Mouse (Mus musculus) limb, embryonic 13.5 days (tissue): ENCODE data around the gene N4bp2. TPM values are rescaled to one million over a fixed set of nuclear protein-coding genes. Genes with fewer than 3 reads are reported as not detected.

ENCODE experiments used
- ATAC-seq: fragments of 200-750 bp; cut with Nextera tagmentation; 2 replicates; pipeline ENCODE4 v1.8.0; 2017; ENCODE audit warnings: low read depth, moderate number of reproducible peaks, moderate TSS enrichment; ENCODE audit not compliant: low FRiP score
- H3K27ac ChIP-seq: fragments of 300-500 bp; sonication (generic); 2 replicates; pipeline ENCODE4 v1.5.1; 2015; ENCODE audit warnings: inconsistent platforms, mild to moderate bottlenecking, moderate library complexity
- H3K27me3 ChIP-seq: fragments of 300-500 bp; sonication (generic); 2 replicates; pipeline ENCODE4 v1.6.1; 2015; ENCODE audit warnings: mild to moderate bottlenecking, inconsistent platforms
- H3K36me3 ChIP-seq: fragments of 300-500 bp; sonication (generic); 2 replicates; pipeline ENCODE4 v1.6.1; 2015; ENCODE audit warnings: inconsistent platforms, mild to moderate bottlenecking, moderate library complexity
- H3K4me1 ChIP-seq: fragments of 300-500 bp; sonication (generic); 2 replicates; pipeline ENCODE4 v1.6.1; 2015; ENCODE audit warnings: inconsistent platforms
- H3K4me2 ChIP-seq: fragments of 300-500 bp; sonication (generic); replicated peaks from 2 replicates; pipeline ENCODE4 v1.6.1; 2015; ENCODE audit warnings: inconsistent platforms, mild to moderate bottlenecking, moderate library complexity
- H3K4me3 ChIP-seq: fragments of 300-500 bp; sonication (generic); 2 replicates; pipeline ENCODE4 v1.5.1; 2015; ENCODE audit warnings: moderate library complexity, mild to moderate bottlenecking, inconsistent platforms
- H3K9ac ChIP-seq: fragments of 300-500 bp; sonication (generic); 2 replicates; pipeline ENCODE4 v1.6.1; 2015; ENCODE audit warnings: mild to moderate bottlenecking, inconsistent platforms
- H3K9me3 ChIP-seq: fragments of 300-500 bp; sonication (generic); 2 replicates; pipeline ENCODE4 v1.6.1; 2016; ENCODE audit warnings: inconsistent platforms
- WGBS: fragments of 180-500 bp; shearing (Covaris S2); methylation state at CpG from one replicate; pipeline ENCODE4 v1.1.7; 2015; 5-methylcytosine and 5-hydroxymethylcytosine counted together
- polyA plus RNA-seq: library from polyadenylated mRNA; unstranded; fragments of >200 nt; fragmentation: Nextera tagmentation; extraction: Ambion mirVana; gene quantifications from 2 replicates; pipeline ENCODE4 v1.2.1, GENCODE M21; 2015

N4bp2 gene
- polyA plus RNA-seq, 1 experiment from 2014 or later = 37.0 TPM

DNA sequence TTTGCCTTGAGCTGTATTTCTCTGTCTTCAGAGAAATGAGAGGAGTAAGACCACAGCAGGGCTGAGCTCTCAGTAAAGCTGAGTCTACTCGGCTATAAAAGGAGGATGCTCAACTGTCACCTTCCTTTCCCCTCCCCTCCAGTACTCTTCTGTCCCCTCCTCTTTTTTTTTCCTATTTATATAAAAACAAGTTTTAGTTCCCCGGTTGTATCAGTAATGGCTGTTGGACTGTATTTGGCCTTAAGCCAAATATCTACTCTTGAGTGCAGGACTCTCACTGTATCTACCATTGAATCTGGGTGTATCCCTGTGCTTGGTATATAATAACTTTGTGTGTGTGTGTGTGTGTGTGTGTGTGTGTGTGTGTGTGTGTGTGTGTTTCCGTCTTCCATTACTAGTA is 31.4 kb downstream of the N4bp2 start:
- ATAC-seq = no peak
- Histone ChIP-seq H3K27me3 (no peaks in the 10 kb centered on the region), H3K9me3 (no peaks in the 10 kb centered on the region), H3K4me3 (no peak overlapping the region), H3K9ac (no peak overlapping the region), H3K27ac (no peak overlapping the region), H3K4me1 (no peaks in the 10 kb centered on the region), H3K4me2 (no peak overlapping the region), H3K36me3 (peaks cover 74% of the 10 kb centered on the region)
- WGBS = 90% methylated on average over 3 of the region's 3 CpGs

DNA sequence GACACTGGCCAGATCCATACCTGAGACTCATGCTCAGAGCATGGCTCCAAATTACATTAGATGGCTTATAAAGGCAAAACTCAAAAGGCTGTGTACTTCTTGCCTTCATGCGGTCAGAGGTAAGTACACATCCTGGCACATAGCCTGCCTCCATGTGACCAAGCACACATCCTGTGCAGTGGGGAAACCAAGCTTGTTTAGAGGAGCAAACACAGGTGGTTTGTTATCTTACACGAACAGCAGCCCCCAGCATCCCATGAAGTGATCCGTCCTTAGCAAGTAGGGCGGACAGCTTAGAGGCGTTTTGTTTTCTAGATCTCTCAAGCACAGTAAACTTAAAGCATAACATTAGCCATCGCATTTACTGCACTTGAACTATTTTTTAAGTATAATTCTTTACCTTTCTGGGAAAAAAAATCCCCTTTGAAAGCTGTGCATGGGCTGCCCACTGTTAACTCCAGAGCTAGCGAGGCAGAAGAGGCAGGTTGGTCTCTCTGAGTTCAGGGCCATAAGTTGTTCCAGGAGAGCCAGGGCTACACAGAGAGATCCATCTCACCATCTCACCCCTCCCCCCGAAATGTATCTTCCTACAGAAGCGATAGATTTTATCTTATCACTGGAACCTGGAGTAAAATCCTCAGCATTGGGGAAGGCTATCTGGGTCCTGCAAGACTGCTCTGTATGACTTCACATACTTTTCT is 32.1 kb downstream of the N4bp2 start:
- Histone ChIP-seq H3K27me3 (no peaks in the 10 kb centered on the region), H3K9me3 (no peaks in the 10 kb centered on the region), H3K36me3 (peaks cover 72% of the 10 kb centered on the region), H3K4me1 (no peaks in the 10 kb centered on the region), H3K9ac (no peak overlapping the region), H3K4me3 (no peak overlapping the region), H3K27ac (no peak overlapping the region), H3K4me2 (no peak overlapping the region)
- ATAC-seq = no peak
- 94% methylated on average over 9 of the region's 9 CpGs for WGBS

DNA sequence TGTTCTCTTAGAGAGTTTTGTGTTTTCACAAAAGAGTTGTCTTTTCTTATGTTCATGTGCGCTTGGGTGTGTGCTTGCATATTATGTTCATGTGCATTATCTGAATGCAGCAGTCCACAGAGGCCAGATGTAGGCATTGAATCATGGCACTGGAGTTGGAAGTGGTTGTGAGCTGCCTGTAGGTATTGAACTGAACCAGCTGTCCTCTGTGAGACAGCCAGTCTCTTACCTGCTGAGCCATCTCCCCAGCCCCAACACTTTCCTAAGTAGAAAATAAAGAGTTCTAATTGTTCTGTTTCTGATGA is 32.6 kb downstream of the N4bp2 start:
- H3K4me3 ChIP-seq = no peak overlapping the region
- no peak for ATAC-seq
- H3K4me2 ChIP-seq = no peak overlapping the region
- WGBS = 100% methylated on average over 1 of the region's 1 CpGs
- no peaks in the 10 kb centered on the region for H3K9me3 ChIP-seq
- H3K27me3 ChIP-seq = no peaks in the 10 kb centered on the region
- no peak overlapping the region for H3K9ac ChIP-seq
- peaks cover 70% of the 10 kb centered on the region for H3K36me3 ChIP-seq
- no peaks in the 10 kb centered on the region for H3K4me1 ChIP-seq
- H3K27ac ChIP-seq = no peak overlapping the region

DNA sequence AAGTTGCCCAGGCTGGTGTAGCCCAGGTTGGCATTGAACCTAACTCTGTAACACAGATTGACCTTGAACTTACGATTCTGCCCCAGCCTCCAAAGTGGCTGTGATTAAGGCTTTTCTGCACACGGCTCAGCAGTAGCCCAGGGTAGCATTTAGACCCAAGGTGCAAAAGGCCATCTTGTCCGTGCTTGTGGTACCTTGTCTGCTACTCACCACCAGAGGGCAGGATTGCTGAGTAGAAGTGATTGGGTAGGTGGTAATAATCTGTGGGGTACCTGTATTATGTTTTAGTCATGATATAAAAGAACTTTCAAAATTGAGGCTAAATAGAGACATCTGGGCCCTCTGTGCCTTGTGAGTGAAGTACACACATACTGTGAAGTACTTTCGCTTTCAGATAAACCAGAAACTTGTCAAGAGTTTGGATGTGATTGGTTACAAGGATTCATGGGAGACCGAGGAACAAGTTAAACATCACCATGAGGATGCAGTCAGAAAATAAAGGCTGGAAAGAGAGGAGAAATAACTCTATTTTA is 60.3 kb downstream of the N4bp2 start:
- no peaks in the 10 kb centered on the region for H3K27me3 ChIP-seq
- no peak overlapping the region for H3K4me2 ChIP-seq
- H3K9me3 ChIP-seq = no peaks in the 10 kb centered on the region
- WGBS = 72% methylated on average over 5 of the region's 5 CpGs
- H3K4me3 ChIP-seq = no peak overlapping the region
- H3K4me1 ChIP-seq = 0 out of 2 replicates have a peak, but pooled peaks cover 3% of the 10 kb centered on the region
- no peak overlapping the region for H3K27ac ChIP-seq
- peaks cover 71% of the 10 kb centered on the region for H3K36me3 ChIP-seq
- ATAC-seq = no peak
- H3K9ac ChIP-seq = no peak overlapping the region

DNA sequence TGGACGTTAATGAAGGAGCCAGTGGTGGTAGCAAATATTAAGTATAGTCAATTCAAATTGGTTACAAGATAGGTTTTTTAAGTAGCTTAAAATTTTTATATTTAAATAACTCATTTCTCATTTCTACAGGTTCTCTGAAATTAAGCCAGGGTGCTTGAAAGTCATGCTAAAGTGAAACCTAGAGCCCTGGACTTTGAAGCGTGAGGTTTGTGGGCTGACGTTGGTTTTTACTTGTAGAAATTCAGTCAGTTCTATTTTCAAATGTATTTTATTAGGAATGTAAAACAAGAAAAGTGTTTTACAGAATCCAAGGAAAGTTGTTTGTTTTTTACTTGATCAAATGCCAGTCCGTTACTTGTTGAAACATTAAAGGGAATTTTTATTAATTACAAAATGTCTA is 63.2 kb downstream of the N4bp2 start:
- peaks cover 53% of the 10 kb centered on the region for H3K36me3 ChIP-seq
- no peak for ATAC-seq

DNA sequence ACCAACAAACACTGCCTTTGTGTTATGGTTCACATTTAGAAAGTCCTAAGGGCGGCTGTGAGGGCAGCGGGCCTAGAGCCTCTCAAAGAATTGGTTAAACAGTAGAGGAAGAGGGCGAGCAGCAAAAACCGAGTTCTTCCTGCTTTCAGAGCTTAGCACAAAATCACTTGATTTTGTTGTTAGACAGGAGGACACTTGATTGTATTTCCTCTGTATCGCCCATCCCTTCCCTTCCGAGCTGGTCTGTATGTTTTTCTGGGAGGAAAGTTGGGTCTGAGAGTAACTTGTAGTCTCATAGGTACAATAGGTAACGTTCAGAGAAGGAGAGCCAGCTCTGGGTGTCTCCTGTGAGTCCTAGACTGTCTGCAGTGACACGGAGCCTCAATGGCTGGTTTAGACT is 63.8 kb downstream of the N4bp2 start:
- no peaks in the 10 kb centered on the region for H3K27me3 ChIP-seq

More for the DNA sequence above, 63.2 kb downstream of the N4bp2 start:
- Histone ChIP-seq H3K4me2 (no peak overlapping the region), H3K9me3 (no peaks in the 10 kb centered on the region), H3K4me3 (no peak overlapping the region), H3K27ac (no peak overlapping the region), H3K27me3 (no peaks in the 10 kb centered on the region), H3K9ac (no peak overlapping the region), H3K4me1 (0 out of 2 replicates have a peak, but pooled peaks cover 3% of the 10 kb centered on the region)
- 95% methylated on average over 4 of the region's 4 CpGs for WGBS

DNA sequence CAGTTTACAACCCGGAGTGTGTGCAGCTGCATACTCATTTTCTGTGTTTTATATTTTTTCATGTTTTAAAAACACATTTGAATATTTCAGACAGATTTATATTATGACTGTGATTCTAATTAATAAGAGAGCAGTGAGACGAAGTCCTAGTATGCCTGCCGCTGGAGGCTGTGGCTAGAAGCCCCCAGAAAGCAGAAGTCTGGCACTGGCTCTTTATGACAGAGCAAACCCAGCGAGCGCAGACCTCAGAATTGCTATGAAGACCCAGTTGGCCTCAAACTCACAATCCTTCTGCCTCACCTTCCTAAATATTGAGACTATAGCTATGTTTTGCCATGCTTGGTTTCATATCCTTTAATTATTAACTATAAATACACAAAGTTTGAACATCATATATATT is 64.9 kb downstream of the N4bp2 start:
- H3K4me2 ChIP-seq = no peak overlapping the region
- no peaks in the 10 kb centered on the region for H3K9me3 ChIP-seq
- H3K27ac ChIP-seq = no peak overlapping the region
- H3K36me3 ChIP-seq = peaks cover 42% of the 10 kb centered on the region
- H3K4me3 ChIP-seq = no peak overlapping the region
- H3K4me1 ChIP-seq = 0 out of 2 replicates have a peak, but pooled peaks cover 3% of the 10 kb centered on the region
- no peaks in the 10 kb centered on the region for H3K27me3 ChIP-seq
- ATAC-seq = no peak
- 75% methylated on average over 5 of the region's 5 CpGs for WGBS
- no peak overlapping the region for H3K9ac ChIP-seq

More for the DNA sequence above, 63.8 kb downstream of the N4bp2 start:
- no peak overlapping the region for H3K27ac ChIP-seq
- WGBS = 86% methylated on average over 8 of the region's 8 CpGs
- peaks cover 48% of the 10 kb centered on the region for H3K36me3 ChIP-seq
- no peaks in the 10 kb centered on the region for H3K9me3 ChIP-seq
- no peak overlapping the region for H3K4me3 ChIP-seq
- 0 out of 2 replicates have a peak, but pooled peaks cover 3% of the 10 kb centered on the region for H3K4me1 ChIP-seq
- ATAC-seq = no peak
- no peak overlapping the region for H3K4me2 ChIP-seq
- H3K9ac ChIP-seq = no peak overlapping the region

DNA sequence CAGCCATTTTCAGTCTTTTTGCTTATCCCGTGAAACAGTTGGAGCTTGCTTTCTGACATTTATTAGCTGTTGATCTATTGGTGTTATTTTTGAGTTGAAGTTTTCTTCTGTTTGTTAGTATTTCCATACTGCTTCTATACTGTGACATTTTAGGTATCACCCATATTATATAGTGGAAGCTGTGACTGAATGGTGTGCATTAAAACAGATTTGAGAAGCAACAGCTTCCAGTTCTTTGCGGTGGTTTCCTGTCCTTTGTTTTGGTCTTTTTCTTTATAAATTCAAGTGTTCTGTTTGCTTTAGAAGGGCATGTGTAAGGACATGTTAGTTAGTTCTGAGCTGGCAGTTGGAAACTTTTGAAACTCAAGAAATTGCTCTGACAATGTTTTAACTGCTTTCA is 65.7 kb downstream of the N4bp2 start:
- Histone ChIP-seq H3K27ac (no peak overlapping the region), H3K4me1 (0 out of 2 replicates have a peak, but pooled peaks cover 3% of the 10 kb centered on the region), H3K36me3 (peaks cover 39% of the 10 kb centered on the region), H3K4me2 (no peak overlapping the region), H3K9me3 (no peaks in the 10 kb centered on the region), H3K9ac (no peak overlapping the region), H3K4me3 (no peak overlapping the region), H3K27me3 (no peaks in the 10 kb centered on the region)
- no peak for ATAC-seq
- 69% methylated on average over 2 of the region's 2 CpGs for WGBS

DNA sequence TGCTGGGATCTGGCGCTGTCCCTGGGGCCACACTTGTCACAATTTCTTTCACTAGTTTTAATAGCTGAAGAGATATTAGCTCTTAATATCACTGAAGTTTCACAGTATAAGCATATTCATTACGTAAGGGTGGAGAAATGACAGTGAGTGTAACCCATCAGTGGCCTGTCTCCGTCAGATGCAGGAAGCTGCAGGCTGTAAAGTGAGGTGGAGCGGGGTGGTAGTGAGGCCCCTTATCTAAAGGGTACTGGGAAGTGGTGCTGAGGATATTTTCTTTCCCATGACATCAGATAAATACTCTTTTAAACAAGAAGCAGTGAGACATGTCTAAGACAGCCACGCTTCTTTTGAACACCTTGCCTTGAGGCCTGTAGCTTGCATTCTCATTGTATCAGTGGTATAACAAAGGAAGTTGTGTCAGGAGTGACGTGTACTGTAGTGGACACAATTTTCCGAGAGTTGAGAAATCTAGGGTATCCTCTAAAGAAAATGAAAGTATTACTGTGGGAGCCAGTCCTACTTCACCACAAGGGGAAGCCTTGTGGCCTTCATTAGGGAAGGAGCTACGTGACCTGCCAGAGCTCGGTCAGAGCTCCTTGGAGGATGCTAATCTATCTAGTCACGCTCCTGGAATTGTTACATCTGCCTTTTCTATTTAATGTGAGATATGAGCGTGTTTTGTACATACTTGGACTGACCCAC is 68.7 kb downstream of the N4bp2 start:
- Histone ChIP-seq H3K4me3 (no peak overlapping the region), H3K36me3 (peaks cover 24% of the 10 kb centered on the region), H3K9ac (no peak overlapping the region), H3K4me1 (0 out of 2 replicates have a peak, but pooled peaks cover 2% of the 10 kb centered on the region), H3K4me2 (no peak overlapping the region), H3K9me3 (no peaks in the 10 kb centered on the region), H3K27me3 (no peaks in the 10 kb centered on the region), H3K27ac (no peak overlapping the region)
- 93% methylated on average over 11 of the region's 11 CpGs for WGBS
- ATAC-seq = no peak

DNA sequence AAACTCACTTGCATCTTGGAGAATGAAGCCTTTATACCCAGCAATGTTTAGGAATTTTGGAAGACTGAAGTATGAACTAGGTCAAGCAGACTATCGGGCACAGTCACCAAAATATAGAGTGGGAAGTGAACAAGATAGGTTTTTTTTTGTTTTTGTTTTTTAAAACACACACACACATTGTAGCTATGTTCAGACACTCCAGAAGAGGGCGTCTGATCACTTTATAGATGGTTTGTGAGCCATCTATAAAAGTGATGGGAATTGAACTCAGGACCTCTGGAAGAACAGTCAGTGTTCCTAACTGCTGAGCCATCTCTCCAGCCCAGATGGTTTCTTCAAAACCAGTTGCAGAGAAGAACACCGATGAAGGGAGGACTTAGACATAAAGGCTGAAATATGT is 69.8 kb downstream of the N4bp2 start:
- no peaks in the 10 kb centered on the region for H3K9me3 ChIP-seq
- H3K4me1 ChIP-seq = no peaks in the 10 kb centered on the region
- H3K4me2 ChIP-seq = no peak overlapping the region
- H3K27ac ChIP-seq = no peak overlapping the region
- H3K27me3 ChIP-seq = no peaks in the 10 kb centered on the region
- ATAC-seq = no peak
- no peak overlapping the region for H3K4me3 ChIP-seq
- H3K9ac ChIP-seq = no peak overlapping the region
- H3K36me3 ChIP-seq = peaks cover 20% of the 10 kb centered on the region
- WGBS = 86% methylated on average over 3 of the region's 3 CpGs

DNA sequence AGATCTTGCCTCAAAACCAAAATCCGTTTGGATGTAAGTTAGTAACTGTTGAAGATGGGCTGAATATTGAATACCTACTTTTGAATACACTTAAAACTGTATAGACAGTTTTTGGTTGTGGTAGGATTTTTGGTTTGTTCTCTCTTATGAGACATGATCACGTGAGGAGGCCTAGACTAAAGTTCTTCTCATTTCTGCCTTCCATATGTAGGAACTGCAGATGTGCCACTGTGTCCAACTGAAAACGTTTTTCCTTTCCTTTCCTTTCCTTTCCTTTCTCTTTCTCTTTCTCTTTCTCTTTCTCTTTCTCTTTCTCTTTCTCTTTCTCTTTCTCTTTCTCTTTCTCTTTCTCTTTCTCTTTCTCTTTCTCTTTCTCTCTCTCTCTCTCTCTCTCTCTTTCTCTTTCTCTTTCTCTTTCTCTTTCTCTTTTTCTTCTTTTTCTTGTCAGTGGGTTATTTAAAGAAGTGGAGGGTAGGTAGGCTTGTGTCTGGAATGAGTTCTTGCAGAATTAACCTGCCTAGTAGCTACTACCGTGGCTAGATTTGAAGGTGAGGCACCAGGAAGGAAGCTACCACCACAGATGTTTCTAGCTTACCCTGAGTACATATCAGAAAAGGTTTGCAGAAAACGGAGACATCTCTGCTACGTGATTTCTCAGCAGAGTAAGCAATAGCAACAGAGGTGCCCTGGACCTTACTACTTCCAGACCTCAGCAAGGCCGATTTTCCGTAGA is 70.6 kb downstream of the N4bp2 start:
- H3K27ac ChIP-seq = no peak overlapping the region
- H3K4me2 ChIP-seq = no peak overlapping the region
- no peak for ATAC-seq
- no peak overlapping the region for H3K4me3 ChIP-seq
- no peaks in the 10 kb centered on the region for H3K9me3 ChIP-seq
- no peak overlapping the region for H3K9ac ChIP-seq
- no peaks in the 10 kb centered on the region for H3K4me1 ChIP-seq
- WGBS = 90% methylated on average over 8 of the region's 8 CpGs
- H3K36me3 ChIP-seq = peaks cover 17% of the 10 kb centered on the region
- H3K27me3 ChIP-seq = no peaks in the 10 kb centered on the region

DNA sequence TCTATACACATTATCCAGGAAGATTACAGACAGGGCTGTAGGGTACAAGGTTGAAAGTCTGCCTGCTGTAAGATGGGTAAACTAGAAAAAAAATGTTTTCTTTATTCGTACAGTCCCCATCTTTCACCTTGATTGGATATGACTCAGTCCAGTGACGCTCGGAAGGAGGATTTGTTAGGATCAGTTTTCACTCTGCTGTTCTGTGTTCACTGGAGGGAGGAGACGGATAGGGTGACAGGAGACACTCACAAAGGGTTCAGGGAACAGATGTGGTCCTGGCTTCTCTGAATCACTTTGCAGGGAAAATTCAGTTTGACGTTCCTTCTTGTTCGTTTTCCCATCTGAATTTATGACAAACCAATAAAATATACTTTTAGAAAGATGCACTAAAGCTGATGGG is 74.7 kb downstream of the N4bp2 start:
- Histone ChIP-seq H3K4me3 (no peak overlapping the region), H3K9ac (no peak overlapping the region), H3K9me3 (no peaks in the 10 kb centered on the region), H3K4me1 (no peaks in the 10 kb centered on the region), H3K27me3 (no peaks in the 10 kb centered on the region), H3K4me2 (no peak overlapping the region), H3K36me3 (peaks cover 5% of the 10 kb centered on the region), H3K27ac (no peak overlapping the region)
- 51% methylated on average over 6 of the region's 6 CpGs for WGBS
- ATAC-seq = no peak
